Mouse (Mus musculus): ENCODE data around the gene Myo7a. TPM values are rescaled to one million over a fixed set of nuclear protein-coding genes. Genes with fewer than 3 reads are reported as not detected.
A peak's percentile ranks its signal among the peaks of the same experiment; 100 is the strongest.

The Myo7a gene
- polyA plus RNA-seq, 1 experiment from 2014 or later = 18.9 TPM

DNA sequence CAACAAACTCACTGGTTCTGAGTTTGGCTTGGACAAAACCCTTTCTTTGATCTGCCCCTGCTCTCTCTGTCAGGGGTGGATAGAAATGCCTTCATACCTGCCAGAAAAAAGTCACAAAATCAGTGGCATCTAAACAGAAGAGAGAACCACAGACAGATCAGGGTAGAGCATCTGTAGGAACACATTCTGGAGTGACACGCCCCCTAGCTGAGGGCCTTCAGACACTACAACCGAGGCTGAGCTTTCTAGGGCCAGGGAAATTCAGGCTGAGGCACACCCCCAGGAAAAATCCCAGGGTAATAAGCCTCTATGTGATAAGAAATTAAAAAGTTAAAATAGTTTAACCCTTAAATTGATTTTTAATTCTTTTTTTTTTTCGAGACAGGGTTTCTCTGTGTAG, 34.0 kb upstream of the Myo7a start:
- Histone ChIP-seq H3K36me3 (replicated peaks) (no peaks in the 10 kb centered on the region), H3K4me1 (peaks cover 31% of the 10 kb centered on the region), H3K4me2 (no peak overlapping the region), H3K27me3 (0 out of 2 replicates have a peak, but pooled peaks cover 3% of the 10 kb centered on the region), H3K9ac (no peak overlapping the region), H3K9me3 (no peaks in the 10 kb centered on the region), H3K27ac (no peak overlapping the region), H3K4me3 (replicated peaks) (no peak overlapping the region)
- ATAC-seq (ENCODE audit: low FRiP score) = no peak
- 46% methylated on average over 3 of the region's 3 CpGs for WGBS

DNA sequence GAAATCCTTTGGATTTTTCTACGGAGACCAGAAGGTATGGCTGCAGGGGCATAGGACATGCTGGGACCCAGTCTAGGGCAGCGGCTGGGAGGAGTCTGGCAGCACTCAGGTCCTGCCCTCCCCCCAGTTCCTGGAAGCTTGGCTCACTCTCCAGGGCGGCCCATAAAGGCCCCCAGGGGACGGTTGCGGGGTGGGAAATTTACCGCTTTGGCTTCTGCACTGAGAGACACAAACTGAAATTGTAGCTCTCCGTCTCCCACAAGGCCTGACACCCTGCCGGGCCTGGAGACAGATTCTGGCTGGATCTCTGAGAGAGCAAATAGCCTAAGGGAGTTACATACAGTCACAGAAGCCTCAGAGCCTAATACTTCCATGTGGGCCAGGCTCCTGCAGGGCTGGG, 33.1 kb upstream of the Myo7a start:
- H3K4me3 ChIP-seq (replicated peaks) = no peak overlapping the region
- no peak for ATAC-seq (ENCODE audit: low FRiP score)
- no peak overlapping the region for H3K4me2 ChIP-seq
- H3K36me3 ChIP-seq (replicated peaks) = no peaks in the 10 kb centered on the region
- no peaks in the 10 kb centered on the region for H3K9me3 ChIP-seq
- H3K4me1 ChIP-seq = peaks cover 33% of the 10 kb centered on the region
- no peak overlapping the region for H3K27ac ChIP-seq
- no peak overlapping the region for H3K9ac ChIP-seq
- WGBS = 58% methylated on average over 8 of the region's 8 CpGs
- H3K27me3 ChIP-seq = 0 out of 2 replicates have a peak, but pooled peaks cover 3% of the 10 kb centered on the region

DNA sequence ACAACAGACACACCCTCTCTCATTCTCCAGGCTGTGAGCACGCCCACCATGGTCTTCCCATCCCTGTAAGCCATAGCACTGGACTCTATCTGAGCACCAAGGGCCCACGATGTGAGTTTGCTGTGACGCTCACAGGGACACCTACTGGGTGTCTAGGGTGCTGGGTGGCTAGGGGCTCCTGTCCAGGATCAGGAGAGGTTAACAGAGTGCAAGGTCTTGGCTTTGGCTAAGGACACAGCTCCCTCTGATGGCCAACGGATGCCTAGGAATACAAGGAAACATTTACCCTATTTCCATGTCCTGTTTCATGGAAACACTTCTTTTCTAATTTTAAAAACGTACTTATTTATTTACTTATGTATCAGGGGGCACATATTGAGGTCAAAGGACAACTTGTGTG, 31.2 kb upstream of the Myo7a start:
- no peak overlapping the region for H3K4me3 ChIP-seq (replicated peaks)
- H3K4me1 ChIP-seq = peaks cover 23% of the 10 kb centered on the region
- 0 out of 2 replicates have a peak, but pooled peaks have one; percentile 2 for ATAC-seq (ENCODE audit: low FRiP score)
- H3K36me3 ChIP-seq (replicated peaks) = no peaks in the 10 kb centered on the region
- H3K27me3 ChIP-seq = no peaks in the 10 kb centered on the region
- no peak overlapping the region for H3K9ac ChIP-seq
- no peaks in the 10 kb centered on the region for H3K9me3 ChIP-seq
- H3K27ac ChIP-seq = no peak overlapping the region
- 53% methylated on average over 5 of the region's 5 CpGs for WGBS
- H3K4me2 ChIP-seq = no peak overlapping the region

DNA sequence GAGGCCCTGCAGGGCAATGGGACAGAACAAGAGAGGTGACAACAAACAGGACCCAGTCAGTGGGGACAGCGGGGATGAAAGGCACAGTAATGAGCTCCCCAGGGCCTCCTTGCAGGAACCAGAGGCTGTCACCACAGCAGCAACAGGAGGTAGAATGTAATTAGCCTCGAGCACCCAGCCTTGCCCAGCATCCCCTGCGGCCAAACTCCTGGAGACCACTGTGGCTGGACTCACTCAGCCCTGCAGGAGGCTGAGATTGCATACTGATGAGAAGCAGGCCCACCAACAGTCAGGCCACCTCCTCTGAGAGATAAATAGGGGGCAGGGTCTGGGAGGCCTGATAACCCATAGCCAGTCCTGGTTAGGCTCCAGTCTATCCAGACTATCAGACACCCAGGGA, 30.5 kb upstream of the Myo7a start:
- 0 out of 2 replicates have a peak, but pooled peaks have one; percentile 10 for ATAC-seq (ENCODE audit: low FRiP score)
- no peaks in the 10 kb centered on the region for H3K27me3 ChIP-seq
- WGBS = 22% methylated on average over 3 of the region's 3 CpGs
- H3K9ac ChIP-seq = no peak overlapping the region
- peak overlapping the region; percentile 61 for H3K27ac ChIP-seq
- peaks cover 23% of the 10 kb centered on the region for H3K4me1 ChIP-seq
- H3K9me3 ChIP-seq = no peaks in the 10 kb centered on the region
- no peak overlapping the region for H3K4me3 ChIP-seq (replicated peaks)
- H3K36me3 ChIP-seq (replicated peaks) = no peaks in the 10 kb centered on the region
- H3K4me2 ChIP-seq = no peak overlapping the region

DNA sequence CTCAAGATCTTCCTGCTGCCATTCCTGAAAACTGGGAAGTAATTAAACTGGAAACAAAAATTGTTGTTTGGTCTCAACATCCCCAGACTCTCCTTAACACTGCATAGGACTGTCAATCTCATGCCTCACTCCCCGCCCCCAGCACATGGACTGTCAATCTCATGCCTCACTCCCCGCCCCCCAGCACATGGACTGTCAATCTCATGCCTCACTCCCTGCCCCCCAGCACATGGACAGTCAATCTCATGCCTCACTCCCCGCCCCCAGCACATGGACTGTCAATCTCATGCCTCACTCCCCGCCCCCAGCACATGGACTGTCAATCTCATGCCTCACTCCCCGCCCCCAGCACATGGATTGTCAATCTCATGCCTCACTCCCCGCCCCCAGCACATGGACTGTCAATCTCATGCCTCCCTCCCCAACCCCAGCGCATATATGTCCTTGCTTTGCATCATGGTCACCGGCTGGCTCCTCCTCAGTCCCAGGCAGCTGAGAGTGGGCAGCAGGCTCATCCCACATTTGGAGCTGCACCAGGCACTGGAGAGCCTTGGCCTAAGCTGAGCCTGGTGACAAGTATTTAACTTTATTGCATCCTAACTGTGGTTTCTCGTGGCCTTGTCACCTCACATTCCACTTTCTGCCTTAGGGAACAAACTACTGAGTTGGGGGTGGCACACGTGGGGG, 29.5 kb upstream of the Myo7a start:
- H3K27ac ChIP-seq = peak overlapping the region; percentile 61
- peak; percentile 51; the same call in 1 of the 2 replicates for ATAC-seq (ENCODE audit: low FRiP score)

DNA sequence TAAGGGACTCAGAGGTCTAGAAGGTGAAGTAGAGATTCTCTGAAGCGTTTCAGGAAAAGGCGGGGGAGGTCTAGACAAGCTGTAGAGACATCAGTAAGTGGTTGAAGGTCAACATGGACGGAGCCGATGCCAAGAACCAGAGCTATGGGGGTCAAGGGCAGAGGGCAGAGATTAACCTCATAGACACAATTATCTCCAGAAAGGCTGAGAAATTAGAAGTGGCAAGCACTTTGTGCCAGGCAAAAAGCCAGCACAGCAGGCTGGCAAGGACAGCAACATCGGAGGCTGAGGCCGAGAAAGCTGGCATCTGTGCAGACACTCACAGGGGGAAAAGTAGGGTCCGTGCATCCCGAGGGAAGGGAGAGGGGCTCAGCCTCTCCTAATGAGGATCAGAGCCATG, 28.4 kb upstream of the Myo7a start:
- no peak for ATAC-seq (ENCODE audit: low FRiP score)
- peaks cover 23% of the 10 kb centered on the region for H3K4me1 ChIP-seq
- H3K36me3 ChIP-seq (replicated peaks) = no peaks in the 10 kb centered on the region
- H3K4me2 ChIP-seq = no peak overlapping the region
- H3K9ac ChIP-seq = no peak overlapping the region
- 0 out of 2 replicates have a peak overlapping the region, but pooled peaks have one; percentile 44 for H3K27ac ChIP-seq
- 75% methylated on average over 8 of the region's 8 CpGs for WGBS
- no peaks in the 10 kb centered on the region for H3K9me3 ChIP-seq
- H3K4me3 ChIP-seq (replicated peaks) = no peak overlapping the region
- no peaks in the 10 kb centered on the region for H3K27me3 ChIP-seq

More for the DNA sequence above, 29.5 kb upstream of the Myo7a start:
- H3K9ac ChIP-seq = no peak overlapping the region
- H3K9me3 ChIP-seq = no peaks in the 10 kb centered on the region
- no peak overlapping the region for H3K4me3 ChIP-seq (replicated peaks)
- WGBS = 73% methylated on average over 10 of the region's 10 CpGs
- H3K4me2 ChIP-seq = no peak overlapping the region
- no peaks in the 10 kb centered on the region for H3K36me3 ChIP-seq (replicated peaks)
- peaks cover 23% of the 10 kb centered on the region for H3K4me1 ChIP-seq
- no peaks in the 10 kb centered on the region for H3K27me3 ChIP-seq

DNA sequence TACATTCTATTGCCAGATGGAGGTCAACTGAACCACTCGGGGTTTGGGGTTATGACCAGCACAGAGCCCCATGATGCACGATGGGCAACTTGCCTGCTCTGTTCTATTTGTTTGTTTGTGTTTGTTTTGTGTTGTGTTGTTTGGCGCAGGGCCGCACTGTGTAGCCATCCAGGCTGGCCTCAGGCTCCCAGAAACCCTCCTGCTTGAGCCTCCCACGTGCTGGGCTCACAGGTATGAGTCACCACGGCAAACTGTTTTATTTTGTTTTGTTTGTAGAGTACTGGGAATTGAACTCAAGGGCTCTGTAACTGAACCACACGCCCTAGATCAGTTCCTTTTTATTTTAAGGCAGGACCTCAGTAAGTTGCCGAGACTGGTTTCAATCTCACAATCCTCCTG, 27.1 kb upstream of the Myo7a start:
- H3K4me3 ChIP-seq (replicated peaks) = no peak overlapping the region
- no peaks in the 10 kb centered on the region for H3K36me3 ChIP-seq (replicated peaks)
- no peak for ATAC-seq (ENCODE audit: low FRiP score)
- WGBS = 82% methylated on average over 8 of the region's 8 CpGs
- no peaks in the 10 kb centered on the region for H3K9me3 ChIP-seq
- no peak overlapping the region for H3K27ac ChIP-seq
- no peaks in the 10 kb centered on the region for H3K27me3 ChIP-seq
- no peak overlapping the region for H3K9ac ChIP-seq
- no peak overlapping the region for H3K4me2 ChIP-seq
- peaks cover 32% of the 10 kb centered on the region for H3K4me1 ChIP-seq

DNA sequence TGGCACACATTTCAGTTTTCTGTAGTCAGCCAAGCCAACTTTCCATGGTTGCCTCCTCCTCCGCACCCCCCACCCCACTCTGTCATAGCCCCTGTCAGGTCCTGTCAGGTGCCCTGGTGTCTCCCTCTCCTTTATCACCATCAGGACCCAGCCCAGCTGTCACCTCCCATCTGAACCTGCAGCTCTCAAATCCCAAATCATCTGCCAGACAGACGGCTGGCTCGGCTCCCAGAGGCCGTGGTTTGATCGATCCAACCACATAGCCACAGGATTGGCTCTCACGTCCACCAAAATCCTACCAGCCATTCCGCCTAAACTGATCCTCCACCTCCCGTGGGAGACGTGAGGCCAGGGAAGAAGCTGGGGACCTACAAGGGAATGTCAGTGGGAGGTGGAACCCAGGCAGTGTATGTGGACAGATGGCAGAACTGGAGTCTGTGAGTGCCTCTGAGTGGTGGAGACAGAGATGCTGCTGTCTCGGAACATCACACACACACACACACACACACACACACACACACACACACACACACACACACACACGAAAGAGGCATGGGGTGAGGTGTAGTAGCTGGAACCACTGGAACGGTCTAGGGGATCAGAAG, 26.6 kb upstream of the Myo7a start:
- H3K27ac ChIP-seq = no peak overlapping the region
- WGBS = 88% methylated on average over 12 of the region's 12 CpGs
- ATAC-seq (ENCODE audit: low FRiP score) = no peak
- H3K4me3 ChIP-seq (replicated peaks) = no peak overlapping the region
- no peaks in the 10 kb centered on the region for H3K27me3 ChIP-seq
- no peak overlapping the region for H3K4me2 ChIP-seq
- H3K36me3 ChIP-seq (replicated peaks) = no peaks in the 10 kb centered on the region
- H3K9me3 ChIP-seq = no peaks in the 10 kb centered on the region
- peaks cover 34% of the 10 kb centered on the region for H3K4me1 ChIP-seq
- no peak overlapping the region for H3K9ac ChIP-seq

DNA sequence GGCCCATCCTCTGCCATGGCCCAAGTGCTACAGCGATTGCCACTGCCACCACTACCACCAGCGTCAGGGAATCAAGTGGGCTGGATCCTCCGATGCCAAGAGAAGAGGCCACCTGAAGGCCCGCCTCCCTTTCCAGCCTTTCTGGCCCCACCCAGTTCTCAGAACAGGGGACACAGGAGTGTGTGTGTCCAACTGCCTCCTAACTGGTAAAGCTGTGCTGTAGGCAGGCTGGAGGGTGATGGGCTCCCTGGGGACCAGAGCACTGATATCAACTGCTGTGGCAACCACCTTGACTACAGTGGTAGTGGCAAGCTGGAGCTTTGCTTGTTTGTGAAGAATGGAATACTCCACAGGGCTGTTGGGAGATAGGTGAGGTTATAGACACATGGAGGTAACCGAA, 26.1 kb upstream of the Myo7a start, which contains the start of gene Omp:
Gene Omp, minus strand, starts transcription at position 101 of the 400 bp plus-strand sequence.
- Histone ChIP-seq H3K36me3 (replicated peaks) (no peaks in the 10 kb centered on the region), H3K9me3 (no peaks in the 10 kb centered on the region), H3K9ac (no peak within 1 kb of the TSS), H3K27me3 (no peaks in the 10 kb centered on the region), H3K4me1 (peaks cover 34% of the 10 kb centered on the region), H3K4me2 (no peak within 1 kb of the TSS), H3K27ac (no peak within 1 kb of the TSS), H3K4me3 (replicated peaks) (no peak within 1 kb of the TSS)
- no peak for ATAC-seq (ENCODE audit: low FRiP score)
- 92% methylated on average over 5 of the region's 5 CpGs for WGBS

DNA sequence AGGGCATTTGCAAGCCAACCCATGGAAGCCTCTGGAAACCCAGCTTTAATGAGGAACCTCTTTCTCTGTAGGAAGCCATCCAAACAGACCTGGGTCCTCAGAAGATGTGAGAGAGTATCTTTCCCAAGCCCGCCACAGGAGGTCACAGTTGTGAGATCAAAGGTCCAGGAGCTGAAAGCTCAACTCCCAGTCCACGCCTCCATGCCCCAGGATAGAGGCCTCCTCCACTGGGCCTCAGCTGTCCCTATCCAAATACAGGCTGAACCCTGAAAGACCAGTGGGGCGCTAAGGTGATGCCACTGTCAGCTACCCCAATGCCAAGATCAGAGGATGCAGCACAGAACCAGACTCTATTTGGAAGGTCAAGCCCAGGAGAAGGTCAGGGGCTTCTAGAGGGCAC, 23.3 kb upstream of the Myo7a start:
- ATAC-seq (ENCODE audit: low FRiP score) = no peak
- H3K4me3 ChIP-seq (replicated peaks) = no peak overlapping the region
- no peak overlapping the region for H3K27ac ChIP-seq
- H3K27me3 ChIP-seq = no peaks in the 10 kb centered on the region
- H3K4me1 ChIP-seq = peaks cover 21% of the 10 kb centered on the region; the same call in 1 of the 2 replicates
- WGBS = 52% methylated on average over 3 of the region's 3 CpGs
- H3K36me3 ChIP-seq (replicated peaks) = no peaks in the 10 kb centered on the region
- H3K9me3 ChIP-seq = no peaks in the 10 kb centered on the region
- H3K9ac ChIP-seq = no peak overlapping the region
- no peak overlapping the region for H3K4me2 ChIP-seq

DNA sequence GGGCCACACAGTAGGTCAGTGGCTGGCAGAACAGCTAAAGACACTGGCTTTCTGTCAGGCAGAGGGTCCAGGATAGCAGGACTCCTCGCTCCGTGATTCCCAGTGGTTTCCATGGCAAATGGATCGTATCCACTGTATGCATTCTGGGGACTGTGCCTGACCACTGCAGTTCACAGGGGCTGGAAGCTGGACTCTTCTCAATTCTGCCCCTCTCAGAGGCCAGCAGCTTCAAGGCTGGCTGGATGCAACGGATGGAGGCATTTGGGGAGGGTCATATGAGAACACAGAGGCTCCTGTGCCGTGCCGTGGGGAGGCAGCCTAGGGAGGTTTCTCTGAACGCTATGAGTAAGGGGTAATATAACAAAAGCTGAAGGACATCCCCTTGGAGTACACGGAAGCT, 22.9 kb upstream of the Myo7a start:
- ATAC-seq (ENCODE audit: low FRiP score) = no peak
- WGBS = 59% methylated on average over 8 of the region's 8 CpGs
- Histone ChIP-seq H3K4me3 (replicated peaks) (no peak overlapping the region), H3K4me2 (no peak overlapping the region), H3K9me3 (no peaks in the 10 kb centered on the region), H3K4me1 (peaks cover 21% of the 10 kb centered on the region; the same call in 1 of the 2 replicates), H3K36me3 (replicated peaks) (no peaks in the 10 kb centered on the region), H3K27ac (no peak overlapping the region), H3K27me3 (no peaks in the 10 kb centered on the region), H3K9ac (no peak overlapping the region)

DNA sequence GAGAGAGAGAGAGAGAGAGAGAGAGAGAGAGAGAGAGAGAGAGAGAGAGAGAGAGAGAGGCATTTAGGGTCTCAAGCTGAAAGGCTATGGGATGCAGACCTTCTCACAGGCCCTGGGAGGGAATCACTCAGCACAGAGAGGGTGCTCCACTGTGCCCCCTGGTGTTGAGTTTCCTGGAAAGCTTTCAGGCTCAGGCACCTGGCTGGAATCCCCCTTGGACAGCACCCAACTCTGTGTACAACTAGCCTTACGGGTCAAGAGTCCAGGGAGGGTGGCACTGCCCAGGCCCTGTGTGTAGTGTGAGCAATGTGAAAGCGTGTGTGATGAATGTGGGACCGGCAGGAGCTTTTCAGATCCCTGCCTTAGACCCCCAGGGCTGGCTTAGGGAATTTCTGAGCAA, 21.9 kb upstream of the Myo7a start:
- H3K4me1 ChIP-seq = peaks cover 21% of the 10 kb centered on the region; the same call in 1 of the 2 replicates
- WGBS = 56% methylated on average over 3 of the region's 3 CpGs
- no peaks in the 10 kb centered on the region for H3K27me3 ChIP-seq
- H3K4me2 ChIP-seq = no peak overlapping the region
- no peaks in the 10 kb centered on the region for H3K36me3 ChIP-seq (replicated peaks)
- H3K4me3 ChIP-seq (replicated peaks) = no peak overlapping the region
- no peak overlapping the region for H3K9ac ChIP-seq
- no peaks in the 10 kb centered on the region for H3K9me3 ChIP-seq
- ATAC-seq (ENCODE audit: low FRiP score) = no peak
- H3K27ac ChIP-seq = no peak overlapping the region

DNA sequence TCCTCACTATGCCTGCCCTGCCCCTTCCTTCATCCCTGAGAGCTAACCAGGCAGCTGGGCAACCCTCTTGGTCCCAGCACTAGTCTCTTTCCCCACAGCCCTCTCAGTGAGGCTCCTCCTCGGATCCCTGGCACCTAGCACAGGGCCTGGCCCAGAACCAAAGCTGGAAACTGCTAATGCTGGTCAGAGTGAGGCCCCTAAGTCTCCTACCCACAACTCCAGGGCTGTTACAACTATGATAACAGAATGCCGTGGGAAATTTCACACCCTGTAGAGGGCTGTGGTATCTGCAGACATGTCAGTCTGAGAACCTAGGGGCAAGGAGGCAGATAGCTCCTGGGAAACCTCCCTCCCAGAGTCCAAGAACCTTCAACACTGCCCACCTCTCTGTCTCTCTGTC, 21.3 kb upstream of the Myo7a start:
- 61% methylated on average over 2 of the region's 2 CpGs for WGBS
- H3K36me3 ChIP-seq (replicated peaks) = no peaks in the 10 kb centered on the region
- no peaks in the 10 kb centered on the region for H3K27me3 ChIP-seq
- ATAC-seq (ENCODE audit: low FRiP score) = no peak
- H3K4me1 ChIP-seq = peaks cover 21% of the 10 kb centered on the region; the same call in 1 of the 2 replicates
- no peak overlapping the region for H3K27ac ChIP-seq
- H3K4me2 ChIP-seq = no peak overlapping the region
- no peak overlapping the region for H3K9ac ChIP-seq
- no peak overlapping the region for H3K4me3 ChIP-seq (replicated peaks)
- H3K9me3 ChIP-seq = no peaks in the 10 kb centered on the region
